Mouse (Mus musculus) spleen, adult 2 months (tissue): Measurements from ENCODE around the gene Fam205a2. TPM values are rescaled to one million over a fixed set of nuclear protein-coding genes. Genes with fewer than 3 reads are reported as not detected.
"Not testable (repeated sequence)": the region's sequence is repeated elsewhere in the genome, so short reads cannot be mapped to it uniquely, and the experiment has no call there.

Experiments
- DNase-seq, 2 experiments: peaks; one replicate each; pipeline versions ENCODE4 v3.0.0 to v3.0.0-alpha.2; 2012 to 2021; ENCODE audit warnings: low spot score in 2 of 2, low read depth in 1 of 2
- H3K27ac ChIP-seq: fragments of 200-500 bp; 2 replicates; pipeline ENCODE4 v1.5.1; 2012; ENCODE audit warnings: low read length, inconsistent platforms; ENCODE audit not compliant: insufficient read depth
- H3K27me3 ChIP-seq: fragments of 200-500 bp; 2 replicates; pipeline ENCODE4 v1.6.1; 2012; ENCODE audit warnings: mild to moderate bottlenecking, moderate library complexity, low read length, inconsistent platforms; ENCODE audit not compliant: control insufficient read depth, insufficient read depth
- H3K36me3 ChIP-seq: fragments of 200-500 bp; 2 replicates; pipeline ENCODE4 v1.6.1; 2012; ENCODE audit warnings: mild to moderate bottlenecking, low read length, inconsistent platforms; ENCODE audit not compliant: control insufficient read depth, insufficient read depth
- H3K4me1 ChIP-seq: fragments of 200-500 bp; 2 replicates; pipeline ENCODE4 v1.6.1; 2011; ENCODE audit warnings: inconsistent platforms; ENCODE audit not compliant: control insufficient read depth, insufficient read depth, insufficient read length
- H3K4me3 ChIP-seq: fragments of 200-500 bp; 2 replicates; pipeline ENCODE4 v1.5.1; 2011; ENCODE audit warnings: mild to moderate bottlenecking, inconsistent platforms; ENCODE audit not compliant: insufficient read depth, insufficient read length; ENCODE audit errors: extremely low read depth
- WGBS: fragments of 180-500 bp; shearing (Covaris S2); methylation state at CpG from one replicate; pipeline ENCODE4 v1.1.7; 2018; 5-methylcytosine and 5-hydroxymethylcytosine counted together
- polyA plus RNA-seq: library from polyadenylated mRNA; depleted of rRNA; stranded (reverse); fragments of >200 nt; gene quantifications from 2 replicates; pipeline ENCODE4 v1.2.3, GENCODE M21; 2012; rRNA removed

Gene Fam205a2
- polyA plus RNA-seq = 0.02 TPM in 1 of 2 replicates, not detected in the other

GRCm38 (mm10) chr4:42528075-42528474, at the start of gene Fam205a2:
TSS of gene Fam205a2 (minus strand) at chr4:42528175.
- not testable (repeated sequence) for H3K4me3 ChIP-seq, H3K27ac ChIP-seq, DNase-seq, H3K4me1 ChIP-seq, H3K36me3 ChIP-seq, H3K27me3 ChIP-seq
- WGBS = no CpG with 5 or more reads among the region's 1 CpGs

Other genes starting within 250 kb of the Fam205a2 start
- gene Gm21953, start 233.9 kb downstream of the Fam205a2 start, polyA plus RNA-seq = not detected in 2 replicates
- gene Fam205a3, start 209.8 kb downstream of the Fam205a2 start, polyA plus RNA-seq = 0.02 TPM in 1 of 2 replicates, not detected in the other
- gene Gm21586, start 88.8 kb downstream of the Fam205a2 start, polyA plus RNA-seq = not detected in 2 replicates
- gene Gm2163, start 61.4 kb downstream of the Fam205a2 start, polyA plus RNA-seq = not detected in 2 replicates
- gene Gm10591, start 84.0 kb upstream of the Fam205a2 start, polyA plus RNA-seq = 1.4 and 1.7 TPM in 2 replicates
- gene Gm2564, start 101.5 kb upstream of the Fam205a2 start, polyA plus RNA-seq = 39.5 and 46.7 TPM in 2 replicates
- gene Ccl27b, start 127.1 kb upstream of the Fam205a2 start, polyA plus RNA-seq = not detected in 2 replicates
- not detected in 2 replicates for gene Il11ra2, start 133.7 kb upstream of the Fam205a2 start, polyA plus RNA-seq
- 0.30 TPM in 1 of 2 replicates, not detected in the other for gene 4930578G10Rik, start 207.4 kb upstream of the Fam205a2 start, polyA plus RNA-seq
- 467 and 512 TPM in 2 replicates for gene Ccl19, start 228.4 kb upstream of the Fam205a2 start, polyA plus RNA-seq
- gene Ccl21a, start 245.8 kb upstream of the Fam205a2 start, polyA plus RNA-seq = 248 and 325 TPM in 2 replicates